Mouse (Mus musculus): ENCODE results near the gene Lrrc10b. TPM values are rescaled to one million over a fixed set of nuclear protein-coding genes. Genes with fewer than 3 reads are reported as not detected.

Lrrc10b gene
- total and polyA plus RNA-seq, 3 experiments, result not detected

GRCm38 (mm10) chr19:10454718-10455436 is 2.4 kb downstream of the Lrrc10b start:
- H3K36me3 ChIP-seq (ENCODE audit: control insufficient read depth in 1 of 2, insufficient read depth in 2 of 2, low read length in 2 of 2), result no peaks in the 10 kb centered on the region
- no peak overlapping the region for H3K4me3 ChIP-seq (ENCODE audit: control insufficient read depth in 1 of 2, insufficient read depth in 1 of 2, low read depth in 2 of 2, low read length in 2 of 2)
- H3K9ac ChIP-seq (ENCODE audit: control insufficient read depth, low read depth, low read length, poor library complexity, severe bottlenecking), result no peak overlapping the region
- no peaks in the 10 kb centered on the region for H3K79me2 ChIP-seq (ENCODE audit: control insufficient read depth, insufficient read depth, low read length, poor library complexity)
- H3K4me1 ChIP-seq (ENCODE audit: control insufficient read depth in 1 of 2, insufficient read depth in 2 of 2, low read length in 2 of 2), result no peaks in the 10 kb centered on the region
- no peak for DNase-seq (ENCODE audit: low read depth, low spot score)
- H3K27me3 ChIP-seq (ENCODE audit: control insufficient read depth in 1 of 2, insufficient read depth in 2 of 2, low read length in 2 of 2), result no peaks in the 10 kb centered on the region; a peak in 2 of 4 replicates
- no peaks in the 10 kb centered on the region for H3K9me3 ChIP-seq (replicated peaks; ENCODE audit: insufficient read depth, low read length)
- no peak overlapping the region for H3K27ac ChIP-seq (ENCODE audit: control insufficient read depth, low read depth, low read length)
- TF ChIP-seq ETS1 (IDR thresholded peaks at IDR 0.05; ENCODE audit: low read depth, low read length) (no peak), MAX (IDR thresholded peaks at IDR 0.05; ENCODE audit: low read length) (no peak), ZC3H11A (IDR thresholded peaks at IDR 0.05; ENCODE audit: low read depth, low read length) (no peak), ZNF384 (IDR thresholded peaks at IDR 0.05; ENCODE audit: low read depth, low read length) (no peak), MEF2A (IDR thresholded peaks at IDR 0.05; ENCODE audit: extremely low read depth, insufficient replicate concordance, low read depth, low read length, poor library complexity, severe bottlenecking) (no peak)

- no peak for TF ChIP-seq POLR2A (IDR thresholded peaks at IDR 0.05; ENCODE audit: control insufficient read depth in 1 of 2, insufficient read depth in 1 of 2, low read depth in 1 of 2, low read length in 2 of 2, poor library complexity in 1 of 2)
- TF ChIP-seq RAD21 (IDR thresholded peaks at IDR 0.05; ENCODE audit: low read depth, low read length), result peak; percentile 82
- TF ChIP-seq ZNF384 (IDR thresholded peaks at IDR 0.05; ENCODE audit: low read depth, low read length), result no peak
- no peak for TF ChIP-seq GABPA (IDR thresholded peaks at IDR 0.05; ENCODE audit: low read depth, low read length)
- TF ChIP-seq ZC3H11A (IDR thresholded peaks at IDR 0.05; ENCODE audit: low read depth, low read length), result peak; percentile 71
- TF ChIP-seq CTCF (IDR thresholded peaks at IDR 0.05 in 2 of 3, conservative IDR thresholded peaks at IDR 0.05 in 1 of 3; ENCODE audit: control insufficient read depth in 1 of 3, insufficient read depth in 1 of 3, low read depth in 2 of 3, low read length in 3 of 3, poor library complexity in 1 of 3, severe bottlenecking in 1 of 3), result peak; percentile 68 to 92 (median 86)
- TF ChIP-seq HCFC1 (IDR thresholded peaks at IDR 0.05; ENCODE audit: low read depth, low read length), result no peak
- no peak for TF ChIP-seq MYC (IDR thresholded peaks at IDR 0.05; ENCODE audit: low read depth, low read length)
- no peak for TF ChIP-seq ELF1 (IDR thresholded peaks at IDR 0.05; ENCODE audit: low read depth, low read length)
- peak; percentile 85 for TF ChIP-seq SMC3 (IDR thresholded peaks at IDR 0.05; ENCODE audit: low read depth, low read length)
- TF ChIP-seq GATA1 (IDR thresholded peaks at IDR 0.05; ENCODE audit: low read depth, low read length), result no peak
- no peak for TF ChIP-seq TBP (IDR thresholded peaks at IDR 0.05; ENCODE audit: low read depth, low read length)
- no peak for TF ChIP-seq EP300 (IDR thresholded peaks at IDR 0.05; ENCODE audit: low read depth in 1 of 2, low read length in 2 of 2)
- TF ChIP-seq CHD2 (IDR thresholded peaks at IDR 0.05; ENCODE audit: low read length), result no peak
- TF ChIP-seq BHLHE40 (IDR thresholded peaks at IDR 0.05; ENCODE audit: borderline replicate concordance, low read depth, low read length), result no peak
- H3K79me2 ChIP-seq (ENCODE audit: control insufficient read depth, insufficient read depth, low read length, poor library complexity), result no peaks in the 10 kb centered on the region
- peak; percentile 77 for DNase-seq (ENCODE audit: low read depth, low spot score)
- H3K27ac ChIP-seq (ENCODE audit: control insufficient read depth, low read depth, low read length), result no peak overlapping the region
- no peak overlapping the region for H3K4me3 ChIP-seq (ENCODE audit: control insufficient read depth in 1 of 2, insufficient read depth in 1 of 2, low read depth in 2 of 2, low read length in 2 of 2)
- no peaks in the 10 kb centered on the region for H3K9me3 ChIP-seq (replicated peaks; ENCODE audit: insufficient read depth, low read length)
- H3K36me3 ChIP-seq (ENCODE audit: control insufficient read depth in 1 of 2, insufficient read depth in 2 of 2, low read length in 2 of 2), result no peaks in the 10 kb centered on the region
- H3K9ac ChIP-seq (ENCODE audit: control insufficient read depth, low read depth, low read length, poor library complexity, severe bottlenecking), result no peak overlapping the region
- no peaks in the 10 kb centered on the region for H3K4me1 ChIP-seq (ENCODE audit: control insufficient read depth in 1 of 2, insufficient read depth in 2 of 2, low read length in 2 of 2)
- H3K27me3 ChIP-seq (ENCODE audit: control insufficient read depth in 1 of 2, insufficient read depth in 2 of 2, low read length in 2 of 2), result no peaks in the 10 kb centered on the region; a peak in 2 of 4 replicates
These were observed 7.6 kb downstream of the Lrrc10b start for GRCm38 (mm10) chr19:10449708-10450107.
